Mouse (Mus musculus): ENCODE data around the gene Cdk17.

DNA sequence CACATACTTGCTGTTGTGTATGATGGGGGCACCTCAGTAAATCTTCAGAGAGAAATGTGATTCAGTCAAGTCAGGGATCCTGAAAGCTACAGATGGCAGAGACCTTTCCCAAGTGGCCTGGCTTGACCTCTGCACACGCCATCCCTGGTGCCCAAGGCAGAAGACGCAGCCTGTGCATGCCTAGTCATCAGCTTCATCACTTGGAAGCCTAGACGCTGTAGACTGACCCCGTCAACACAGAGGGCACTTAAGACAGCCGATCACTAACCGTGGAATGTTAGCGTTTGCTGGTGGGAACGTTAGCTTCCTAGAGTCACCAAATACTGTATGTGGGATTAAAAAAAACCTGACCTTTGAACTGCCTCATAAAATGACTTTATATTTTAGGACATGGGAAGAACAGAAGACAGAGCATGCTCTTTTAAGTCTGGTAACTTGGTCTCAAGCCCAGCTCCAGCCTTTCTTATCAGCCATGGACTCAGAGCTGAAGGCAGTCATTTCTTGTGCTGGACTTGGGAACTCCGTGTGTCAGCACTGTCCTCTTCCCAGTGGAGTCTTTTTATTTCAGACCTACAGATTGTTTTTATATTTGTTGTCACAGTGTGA lies 78.6 kb downstream of the Cdk17 start:
- no peak for TF ChIP-seq GATA1 (IDR thresholded peaks at IDR 0.05; ENCODE audit: borderline replicate concordance, low read length)
- TF ChIP-seq FLI1 (IDR thresholded peaks at IDR 0.05; ENCODE audit: low read length): no peak
